Mouse (Mus musculus) layer of hippocampus, adult 11-12 months (tissue): ENCODE measurements around the gene Cyp46a1.

ENCODE experiments used
- DNase-seq: peaks from one replicate; pipeline ENCODE4 v3.0.0; 2022; ENCODE audit warnings: low spot score

Gene Cyp46a1

DNA sequence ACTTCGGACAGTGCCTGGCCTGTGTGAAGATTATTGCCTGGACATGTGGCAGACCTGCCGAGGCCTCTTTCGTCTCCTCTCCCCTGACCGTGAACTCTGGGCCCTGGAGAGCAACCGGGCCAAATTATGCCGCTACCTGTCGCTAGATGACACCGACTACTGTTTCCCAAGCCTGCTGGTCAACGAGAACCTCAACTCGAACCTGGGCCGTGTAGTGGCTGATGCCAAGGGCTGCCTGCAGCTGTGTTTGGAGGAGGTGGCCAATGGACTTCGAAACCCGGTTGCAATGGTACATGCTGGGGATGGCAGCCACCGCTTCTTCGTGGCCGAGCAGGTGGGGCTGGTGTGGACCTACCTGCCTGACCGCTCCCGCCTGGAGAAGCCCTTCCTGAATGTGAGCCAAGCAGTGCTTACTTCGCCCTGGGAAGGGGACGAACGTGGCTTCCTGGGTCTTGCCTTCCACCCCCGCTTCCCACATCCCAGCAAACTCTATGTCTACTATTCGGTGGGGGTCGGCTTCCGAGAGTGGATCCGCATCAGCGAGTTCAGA is 22.4 kb upstream of the Cyp46a1 start:
- DNase-seq, result no peak

GRCm38 (mm10) chr12:108312432-108312851 is 21.7 kb upstream of the Cyp46a1 start:
- DNase-seq, result no peak

GRCm38 (mm10) chr12:108313244-108313772 is 20.9 kb upstream of the Cyp46a1 start:
- no peak for DNase-seq

DNA sequence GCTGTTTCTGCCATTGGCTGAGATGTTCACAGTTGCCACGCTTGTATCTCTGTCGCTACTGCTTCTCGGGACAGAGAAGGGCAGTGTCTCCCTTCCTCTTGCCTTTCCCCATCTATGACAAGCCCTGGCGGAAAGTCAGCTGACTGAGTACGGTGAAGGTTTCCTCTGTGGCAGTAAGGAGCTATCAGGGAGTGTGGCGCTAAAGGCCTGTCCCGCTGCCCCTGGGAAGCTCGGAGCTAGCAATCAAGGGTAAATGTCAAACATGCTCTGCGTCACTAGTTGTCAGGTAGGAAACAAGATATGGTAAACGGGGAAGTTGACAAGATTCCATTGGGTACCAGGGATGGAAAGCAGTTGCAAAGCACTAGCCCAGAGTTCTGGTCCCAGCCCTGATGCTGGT is 18.4 kb upstream of the Cyp46a1 start:
- no peak for DNase-seq

- no peak for DNase-seq
Observed at GRCm38 (mm10) chr12:108316655-108317054, 17.5 kb upstream of the Cyp46a1 start.

DNA sequence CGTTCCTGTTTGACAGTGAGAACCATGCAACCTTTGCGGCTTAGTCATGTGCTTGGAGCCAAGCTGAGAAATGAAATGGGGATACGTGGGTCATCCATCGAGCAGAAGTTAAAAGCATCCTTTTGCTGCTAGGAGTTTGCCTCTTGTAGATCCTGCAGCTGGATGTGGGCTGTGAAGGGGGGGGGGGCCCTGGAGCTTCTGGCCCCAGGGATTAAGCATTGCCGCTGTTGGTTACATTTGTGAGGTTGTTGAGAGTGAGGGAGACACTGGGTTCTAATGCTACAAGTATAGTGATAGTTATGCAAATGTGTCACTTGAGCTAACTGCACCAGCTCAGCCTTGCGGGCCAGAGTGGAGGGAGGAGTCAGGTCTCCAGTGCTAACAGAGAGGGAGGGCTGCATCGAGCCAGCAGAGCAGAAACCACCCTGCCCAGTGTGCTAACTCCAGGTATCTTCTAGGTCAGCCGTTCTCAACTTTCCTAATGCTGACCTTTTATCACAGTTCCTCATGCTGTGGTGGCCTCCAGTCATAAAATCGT is 16.9 kb upstream of the Cyp46a1 start:
- no peak for DNase-seq

- no peak for DNase-seq
Observed at GRCm38 (mm10) chr12:108317826-108318430, 16.3 kb upstream of the Cyp46a1 start.

DNA sequence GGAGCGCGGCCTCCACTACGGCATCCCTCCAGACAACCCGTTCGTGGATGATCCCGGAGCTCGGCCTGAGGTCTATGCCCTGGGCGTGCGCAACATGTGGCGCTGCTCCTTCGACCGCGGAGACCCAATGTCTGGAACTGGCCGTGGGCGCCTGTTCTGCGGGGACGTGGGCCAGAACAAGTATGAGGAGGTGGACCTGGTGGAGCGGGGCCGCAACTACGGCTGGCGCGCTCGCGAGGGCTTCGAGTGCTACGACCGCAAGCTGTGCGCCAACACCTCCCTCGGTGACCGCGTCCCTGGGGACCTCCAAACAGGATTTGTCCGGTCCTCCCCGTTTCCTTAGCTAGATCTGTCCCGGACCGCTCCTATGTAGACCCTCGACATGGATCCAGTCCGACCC is 15.7 kb upstream of the Cyp46a1 start:
- no peak for DNase-seq

GRCm38 (mm10) chr12:108320096-108320495 is 14.1 kb upstream of the Cyp46a1 start:
- DNase-seq, result no peak

DNA sequence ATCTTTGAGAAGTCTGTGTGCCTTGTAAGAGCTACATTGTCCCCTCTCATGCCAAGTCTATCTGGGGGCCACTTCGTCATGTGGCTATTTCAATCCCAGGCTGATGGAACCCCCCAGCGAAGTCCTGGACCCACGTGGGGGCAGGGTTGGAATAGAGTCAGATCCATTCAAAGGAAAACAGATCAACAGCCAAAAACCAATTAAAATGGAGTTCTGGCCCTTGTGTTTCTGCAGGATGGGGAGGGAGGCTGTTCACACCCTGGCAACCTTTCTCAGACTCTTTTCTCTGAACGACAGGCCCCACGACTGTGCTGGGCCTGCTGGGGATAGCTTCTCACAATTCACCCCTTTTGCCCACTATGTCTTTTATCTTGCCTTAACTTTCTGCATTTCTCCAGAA is 7.8 kb upstream of the Cyp46a1 start:
- no peak for DNase-seq

DNA sequence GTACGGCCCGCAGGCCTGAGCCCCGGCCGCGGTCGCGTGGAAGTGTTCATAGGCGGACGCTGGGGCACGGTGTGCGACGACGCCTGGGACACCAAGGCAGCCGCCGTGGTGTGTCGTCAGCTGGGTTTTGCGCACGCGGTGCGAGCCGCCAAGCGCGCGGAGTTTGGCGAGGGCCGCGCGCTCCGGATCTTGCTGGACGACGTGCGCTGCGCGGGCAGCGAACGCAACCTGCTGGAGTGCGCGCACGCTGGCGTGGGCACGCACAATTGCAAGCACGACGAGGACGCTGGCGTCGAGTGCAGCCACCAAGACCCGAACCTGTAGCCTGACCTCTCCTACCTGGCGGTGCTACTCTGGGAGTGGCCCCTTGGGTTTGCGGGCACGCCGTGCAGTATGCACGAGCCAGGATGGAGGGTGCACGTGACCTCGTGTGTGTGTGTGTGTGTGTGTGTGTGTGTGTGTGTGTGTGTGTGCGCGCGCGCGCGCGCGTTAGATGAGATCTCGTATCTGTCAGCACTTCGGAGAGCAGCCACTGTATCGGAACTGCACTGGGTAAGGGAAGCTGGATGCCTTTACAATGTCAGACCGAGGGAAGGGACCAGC is 6.2 kb upstream of the Cyp46a1 start:
- DNase-seq, result peak; percentile 85

DNA sequence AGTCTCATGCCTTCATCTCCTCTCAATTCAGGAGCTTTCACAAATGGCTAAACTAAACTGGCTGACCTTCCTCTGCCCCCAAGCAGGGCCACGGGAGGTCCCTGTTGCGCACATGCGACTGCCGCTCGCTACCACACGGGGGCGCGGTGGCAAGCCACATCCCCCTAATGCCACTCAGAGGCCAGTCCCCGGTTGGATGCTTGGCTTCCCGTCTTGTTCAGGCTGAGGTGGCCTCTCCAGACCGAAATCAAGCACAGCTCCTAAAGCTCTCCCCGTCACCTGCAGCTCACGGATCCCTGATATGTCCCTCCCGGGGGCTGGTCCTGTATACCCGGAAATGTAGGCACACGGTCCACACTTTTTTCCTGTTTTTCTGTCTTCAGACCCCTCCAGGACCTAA is 1.1 kb upstream of the Cyp46a1 start:
- peak; percentile 91 for DNase-seq

DNA sequence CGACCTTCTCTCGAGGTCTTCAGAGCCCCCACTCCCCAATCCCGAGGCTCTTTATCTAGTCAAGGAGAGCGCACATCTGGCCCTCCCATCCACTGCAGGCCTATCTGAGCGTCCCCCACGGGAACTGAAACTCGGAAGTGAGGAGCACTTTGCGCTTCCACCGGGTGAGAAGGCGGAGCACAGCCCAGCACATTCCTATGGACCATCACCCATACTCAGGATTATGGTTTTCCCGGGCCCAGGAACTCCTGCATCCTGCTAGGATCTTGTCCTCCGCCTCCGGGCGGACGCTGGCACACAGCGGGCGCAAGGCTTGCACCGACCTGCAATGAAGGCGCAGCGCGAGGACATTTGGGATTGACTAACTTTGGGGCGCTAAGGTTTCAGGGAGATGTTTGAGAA is 699 bp upstream of the Cyp46a1 start:
- no peak for DNase-seq

DNA sequence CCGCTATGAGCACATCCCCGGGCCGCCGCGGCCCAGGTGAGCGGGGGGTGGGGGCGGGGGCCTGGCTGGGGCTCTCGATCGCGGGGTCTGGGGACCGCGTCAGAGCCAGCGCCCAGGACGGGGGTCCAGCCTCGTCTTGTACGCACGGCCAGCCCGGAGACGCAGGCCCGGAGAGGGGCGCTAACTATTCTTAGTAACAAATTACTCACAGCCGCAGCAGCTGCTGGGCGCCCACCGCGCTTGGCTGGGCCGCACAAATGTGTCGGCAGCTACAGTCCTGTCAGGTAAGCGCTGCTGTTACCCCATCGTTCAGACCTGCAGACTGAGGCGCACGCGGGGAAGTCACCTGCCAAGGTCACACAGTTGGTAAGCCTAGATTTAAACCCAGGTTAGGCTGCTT is 348 bp downstream of the Cyp46a1 start:
- DNase-seq, result no peak

- DNase-seq, result no peak
Observed at GRCm38 (mm10) chr12:108338572-108339190, 4.5 kb downstream of the Cyp46a1 start.

DNA sequence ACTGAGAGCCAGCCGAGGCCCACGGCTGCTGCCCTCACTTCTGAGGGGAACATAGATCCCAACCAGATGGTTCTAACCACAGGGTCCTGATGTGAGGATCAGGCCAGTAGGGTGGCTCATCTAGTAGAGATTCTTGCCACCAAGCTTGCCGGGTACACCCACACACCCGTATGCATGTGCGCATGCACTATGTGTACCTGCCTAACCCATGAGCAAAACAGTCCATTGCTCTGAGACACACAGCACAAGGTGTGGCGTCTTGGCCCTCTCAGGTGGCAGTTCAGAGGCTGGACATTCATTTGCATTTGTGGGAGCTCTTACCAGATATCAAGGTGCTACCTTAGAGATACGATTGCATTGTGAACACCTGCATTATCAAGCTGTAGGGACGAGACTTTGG is 14.0 kb downstream of the Cyp46a1 start:
- DNase-seq, result no peak

GRCm38 (mm10) chr12:108349026-108349425 is 14.8 kb downstream of the Cyp46a1 start:
- peak; percentile 49 for DNase-seq

DNA sequence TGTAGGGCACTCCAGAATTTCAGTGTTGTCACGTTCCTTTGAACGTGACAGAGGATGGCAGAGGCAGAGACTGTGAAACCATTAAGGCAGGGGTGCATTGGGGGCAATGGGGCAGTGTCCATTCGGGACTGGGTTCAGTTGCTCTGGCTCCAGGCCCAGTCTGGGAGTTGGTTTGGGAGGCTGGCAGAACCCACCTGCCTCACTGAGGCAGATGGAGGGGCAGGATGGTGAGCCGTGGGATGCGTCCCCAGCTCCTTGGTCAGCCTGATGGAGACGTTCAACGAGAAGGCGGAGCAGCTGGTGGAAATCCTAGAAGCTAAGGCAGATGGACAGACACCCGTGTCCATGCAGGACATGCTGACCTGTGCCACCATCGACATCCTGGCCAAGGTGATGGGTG is 16.8 kb downstream of the Cyp46a1 start:
- no peak for DNase-seq

- no peak for DNase-seq
Observed at GRCm38 (mm10) chr12:108352371-108353136, 18.4 kb downstream of the Cyp46a1 start.

- no peak for DNase-seq
Observed at GRCm38 (mm10) chr12:108354284-108354683, 20.1 kb downstream of the Cyp46a1 start.

GRCm38 (mm10) chr12:108355271-108355670 is 21.1 kb downstream of the Cyp46a1 start:
- DNase-seq, result no peak

DNA sequence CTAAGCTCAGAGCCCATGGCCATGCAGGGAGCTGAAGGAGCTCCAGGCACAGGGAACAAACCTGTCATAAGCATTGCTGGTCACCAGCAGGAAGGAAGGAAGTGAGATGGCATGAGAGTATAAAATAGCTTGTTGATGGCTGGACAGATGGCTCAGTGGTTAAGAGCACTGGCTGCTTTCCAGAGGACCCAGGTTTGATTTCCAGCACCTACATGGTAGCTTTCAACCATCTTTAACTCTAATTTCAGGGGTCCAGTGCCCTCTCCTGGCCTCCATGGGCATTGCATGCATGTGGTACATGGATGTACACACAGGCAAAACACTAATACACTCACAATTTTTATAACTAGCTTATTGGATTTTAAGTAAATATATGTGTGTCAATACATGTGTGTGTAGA is 21.8 kb downstream of the Cyp46a1 start:
- no peak for DNase-seq
